ENCODE assay signal across 26 mouse cellular contexts in the genomic region with DNA sequence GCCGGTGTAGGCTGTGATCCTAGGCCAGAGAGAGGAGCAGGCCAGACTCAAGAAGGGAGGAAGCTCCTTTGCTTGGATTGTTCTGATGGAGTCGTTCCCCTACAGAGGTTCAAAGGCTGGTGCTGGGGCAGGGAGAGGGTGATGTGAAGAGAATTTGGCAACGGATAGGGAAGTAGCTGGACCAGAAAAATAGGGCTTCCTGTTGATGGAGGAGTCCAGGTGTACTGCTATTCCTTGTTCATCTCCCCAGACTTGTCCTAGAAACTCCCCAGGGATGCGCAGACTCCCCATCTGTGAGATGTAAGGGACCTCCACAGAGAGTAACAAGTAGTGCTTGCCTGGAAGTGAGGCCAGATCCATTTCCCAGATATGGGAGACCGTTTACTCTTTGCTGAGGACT. TPM values are rescaled to one million over a fixed set of nuclear protein-coding genes. Genes with fewer than 3 reads are reported as not detected.
DNase-seq lines count a peak whose midpoint lies in the region; ATAC-seq lines count a peak whose summit lies in the region.
"Had no signal": no experiment of that assay in that cellular context is flagged by ENCODE, and none has a peak within 500 bp of the region (broad histone marks: within the 10 kb centered on the region; RNA-seq: fewer than 3 reads in every experiment).

No protein-coding gene starts in this region.

- H3K4me1 ChIP-seq in kidney, embryonic 14.5 days (ENCODE audit: control insufficient read depth, insufficient read depth, low read length) = peaks cover 17% of the 10 kb centered on the region
- H3K4me1 ChIP-seq in midbrain, embryonic 11.5 days (ENCODE audit: control insufficient read depth, insufficient read depth, low read length) = peaks cover 18% of the 10 kb centered on the region
- peaks cover 26% of the 10 kb centered on the region for H3K4me1 ChIP-seq in midbrain, embryonic 13.5 days (replicated peaks)

- H3K9ac ChIP-seq in kidney, embryonic 14.5 days (ENCODE audit: low read depth, low read length) = no peak overlapping the region
- no peak overlapping the region for H3K9ac ChIP-seq in midbrain, embryonic 11.5 days (ENCODE audit: low read length)
- no peak overlapping the region for H3K9ac ChIP-seq in midbrain, embryonic 13.5 days (replicated peaks)
- H3K9ac ChIP-seq: embryonic facial prominence, embryonic 13.5 days; embryonic facial prominence, embryonic 15.5 days; forebrain, embryonic 12.5 days had no signal

- whole genome bisulfite sequencing in kidney, embryonic 14.5 days = 23% methylated on average over 5 of the region's 5 CpGs
- 30% methylated on average over 5 of the region's 5 CpGs for WGBS in midbrain, embryonic 11.5 days
- 21% methylated on average over 5 of the region's 5 CpGs for WGBS in midbrain, embryonic 13.5 days

- H3K36me3 ChIP-seq in kidney, embryonic 14.5 days (ENCODE audit: control insufficient read depth, insufficient read depth, low read length) = no peaks in the 10 kb centered on the region
- H3K36me3 ChIP-seq in midbrain, embryonic 11.5 days (ENCODE audit: control insufficient read depth, insufficient read depth, low read length) = no peaks in the 10 kb centered on the region
- no peaks in the 10 kb centered on the region for H3K36me3 ChIP-seq in midbrain, embryonic 13.5 days
- H3K36me3 ChIP-seq: embryonic facial prominence, embryonic 13.5 days; embryonic facial prominence, embryonic 15.5 days; forebrain, embryonic 10.5 days; forebrain, embryonic 12.5 days; G1E had no signal

- H3K4me3 ChIP-seq in kidney, embryonic 14.5 days (ENCODE audit: low read length) = no peak overlapping the region
- no peak overlapping the region for H3K4me3 ChIP-seq in midbrain, embryonic 11.5 days (ENCODE audit: low read depth, low read length)
- H3K4me3 ChIP-seq in midbrain, embryonic 13.5 days (replicated peaks) = no peak overlapping the region
- H3K4me3 ChIP-seq: embryonic facial prominence, embryonic 13.5 days; embryonic facial prominence, embryonic 15.5 days; erythroblast, embryonic 14.5 days; forebrain, embryonic 12.5 days had no signal

- peaks cover 16% of the 10 kb centered on the region; the same call in 1 of the 2 replicates for H3K27me3 ChIP-seq in kidney, embryonic 14.5 days (ENCODE audit: control insufficient read depth, insufficient read depth, low read length)
- peaks cover 30% of the 10 kb centered on the region for H3K27me3 ChIP-seq in midbrain, embryonic 11.5 days (ENCODE audit: control insufficient read depth, insufficient read depth, low read length)
- H3K27me3 ChIP-seq in midbrain, embryonic 13.5 days = peaks cover 50% of the 10 kb centered on the region

- H3K27ac ChIP-seq in kidney, embryonic 14.5 days (ENCODE audit: low read depth, low read length) = peak overlapping the region; percentile 42; the same call in 1 of the 2 replicates
- no peak overlapping the region for H3K27ac ChIP-seq in midbrain, embryonic 11.5 days (ENCODE audit: low read depth, low read length)
- H3K27ac ChIP-seq in midbrain, embryonic 13.5 days = no peak overlapping the region
- H3K27ac ChIP-seq: embryonic facial prominence, embryonic 13.5 days; embryonic facial prominence, embryonic 15.5 days; forebrain, embryonic 10.5 days; forebrain, embryonic 12.5 days had no signal

- H3K9me3 ChIP-seq in kidney, embryonic 14.5 days (ENCODE audit: control insufficient read depth, low read length) = no peaks in the 10 kb centered on the region
- no peaks in the 10 kb centered on the region for H3K9me3 ChIP-seq in midbrain, embryonic 11.5 days (ENCODE audit: control insufficient read depth, low read length)
- no peaks in the 10 kb centered on the region for H3K9me3 ChIP-seq in midbrain, embryonic 13.5 days
- H3K9me3 ChIP-seq: embryonic facial prominence, embryonic 13.5 days; embryonic facial prominence, embryonic 15.5 days; forebrain, embryonic 10.5 days; forebrain, embryonic 12.5 days; G1E had no signal

- H3K4me2 ChIP-seq in kidney, embryonic 14.5 days (replicated peaks; ENCODE audit: low read depth, low read length) = no peak overlapping the region
- H3K4me2 ChIP-seq in midbrain, embryonic 11.5 days = no peak overlapping the region
- H3K4me2 ChIP-seq in midbrain, embryonic 13.5 days (replicated peaks) = no peak overlapping the region
- H3K4me2 ChIP-seq: embryonic facial prominence, embryonic 13.5 days; embryonic facial prominence, embryonic 15.5 days; forebrain, embryonic 12.5 days had no signal

- ATAC-seq in kidney, embryonic 14.5 days (ENCODE audit: low FRiP score, low TSS enrichment) = no peak
- ATAC-seq in midbrain, embryonic 11.5 days (ENCODE audit: low FRiP score) = no peak
- no peak for ATAC-seq in midbrain, embryonic 13.5 days
- ATAC-seq: activated CD4-positive, CD25-positive, alpha-beta regulatory T cell, adult 4 months; CD4-positive, CD25-positive, alpha-beta regulatory T cell, adult 4 months; forebrain, embryonic 14.5 days; forebrain, embryonic 16.5 days; Patski had no signal

- peak; percentile 38 for DNase-seq in cerebellum, adult 11-12 months
- DNase-seq in cerebellum, postnatal 4 days (ENCODE audit: low spot score in 2 of 2) = no peak
- DNase-seq in cerebellum, adult 9-10 months = peak; percentile 51
- DNase-seq in cerebellum, postnatal 14 days = no peak
- DNase-seq in kidney, postnatal 36 days = no peak
- peak; percentile 88 for DNase-seq in midbrain, embryonic 11.5 days (ENCODE audit: low spot score, missing footprints)
- DNase-seq: adrenal gland, adult 8-10 months; adrenal gland, postnatal 14 days; adrenal gland, postnatal 36 days; B cell, adult 2 months; cerebellum, adult 11 months; cerebellum, postnatal 10 days; embryo, embryonic 11 days had no signal

RNA-seq across cellular contexts. Expression of gene Car4, which starts 1.2 kb away (rescaled TPM):
- 58.6 and 65.3 TPM in 2 replicates for polyA plus RNA-seq in kidney, embryonic 14.5 days (2014; fragmentation: Nextera tagmentation; extraction: Ambion mirVana)
- 5.5 and 6.6 TPM in 2 replicates for polyA plus RNA-seq in midbrain, embryonic 11.5 days (2014; fragmentation: Nextera tagmentation; extraction: Ambion mirVana)
- 5.4 TPM in 2 replicates for polyA plus RNA-seq in midbrain, embryonic 13.5 days (2015; fragmentation: Nextera tagmentation; extraction: Ambion mirVana)
- polyA plus RNA-seq: activated CD4-positive, CD25-positive, alpha-beta regulatory T cell, adult 4 months; CD4-positive, CD25-positive, alpha-beta regulatory T cell, adult 4 months; embryonic facial prominence, embryonic 13.5 days; erythroblast, embryonic 14.5 days; G1E; Patski had no signal

RNA-seq across cellular contexts. Expression of gene Znhit3, which starts 40.2 kb away (rescaled TPM):
- polyA plus RNA-seq in kidney, embryonic 14.5 days (2014; fragmentation: Nextera tagmentation; extraction: Ambion mirVana) = 71.6 and 81.0 TPM in 2 replicates
- 69.4 and 72.4 TPM in 2 replicates for polyA plus RNA-seq in midbrain, embryonic 11.5 days (2014; fragmentation: Nextera tagmentation; extraction: Ambion mirVana)
- polyA plus RNA-seq in midbrain, embryonic 13.5 days (2015; fragmentation: Nextera tagmentation; extraction: Ambion mirVana) = 67.4 and 68.1 TPM in 2 replicates

Comparison
In these comparisons a context has a peak if more than half of its experiments do, and no peak if none do; other contexts are left out.
1. DNase-seq: peak in cerebellum, adult 11-12 months (single experiment), cerebellum, adult 9-10 months (single experiment) and midbrain, embryonic 11.5 days (single experiment); none in cerebellum, postnatal 4 days (0 of 2), cerebellum, postnatal 14 days (0 of 2) and kidney, postnatal 36 days (0 of 2).